Comparison of ENCODE assay signal across 25 mouse cellular contexts in the genomic region with DNA sequence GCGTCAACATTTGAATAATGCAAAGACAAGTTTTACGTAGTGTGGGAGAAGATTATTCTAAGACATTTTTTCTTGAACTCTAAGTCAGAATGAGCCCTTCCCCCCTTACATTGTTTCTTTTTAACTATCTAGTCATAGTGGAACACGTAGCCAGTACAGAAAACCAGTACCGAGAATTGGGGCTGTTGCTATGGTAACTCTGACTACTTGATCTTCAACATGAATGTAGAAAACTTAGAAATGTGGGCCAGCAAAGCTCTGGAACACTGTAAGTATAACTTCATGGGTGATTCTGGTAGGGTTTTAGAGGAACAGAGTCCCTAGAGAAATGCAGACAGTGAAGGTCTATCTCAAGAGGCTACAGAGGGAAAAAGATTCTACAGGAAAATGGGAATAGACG.
DNase-seq lines count a peak whose midpoint lies in the region; ATAC-seq and TF ChIP-seq lines count a peak whose summit lies in the region.
"Had no signal": no experiment of that assay in that cellular context is flagged by ENCODE, and none has a peak within 500 bp of the region (broad histone marks: within the 10 kb centered on the region; RNA-seq: fewer than 3 reads in every experiment).

No protein-coding gene starts in this region.

- H3K4me3 ChIP-seq in forebrain, postnatal 0 days (ENCODE audit: low read depth, low read length), result no peak overlapping the region
- no peak overlapping the region for H3K4me3 ChIP-seq in forebrain, embryonic 16.5 days (replicated peaks; ENCODE audit: low read length)
- no peak overlapping the region for H3K4me3 ChIP-seq in liver, embryonic 11.5 days (ENCODE audit: low read depth, low read length)
- H3K4me3 ChIP-seq: embryonic facial prominence, embryonic 13.5 days; forebrain, embryonic 10.5 days; heart, adult 2 months; heart, embryonic 12.5 days; hindbrain, embryonic 15.5 days; intestine, embryonic 15.5 days; lung, embryonic 15.5 days; midbrain, embryonic 10.5 days; stomach, embryonic 15.5 days had no signal

- WGBS in forebrain, postnatal 0 days, result 56% methylated on average over 5 of the region's 5 CpGs
- WGBS in forebrain, embryonic 16.5 days, result 77% methylated on average over 5 of the region's 5 CpGs
- 87% methylated on average over 5 of the region's 5 CpGs for WGBS in liver, embryonic 11.5 days

- intact Hi-C loops in left cerebral cortex, postnatal 14 days (cut with DNase I), result no loop called here
- intact Hi-C loops in left cerebral cortex, postnatal 36 days (cut with DNase I), result no loop called here

- H3K9ac ChIP-seq in forebrain, postnatal 0 days, result no peak overlapping the region
- H3K9ac ChIP-seq in forebrain, embryonic 16.5 days (replicated peaks; ENCODE audit: low read depth, low read length), result no peak overlapping the region
- H3K9ac ChIP-seq in liver, embryonic 11.5 days (ENCODE audit: low read depth, low read length), result no peak overlapping the region
- H3K9ac ChIP-seq: embryonic facial prominence, embryonic 13.5 days; heart, embryonic 12.5 days; hindbrain, embryonic 15.5 days; intestine, embryonic 15.5 days; lung, embryonic 15.5 days; stomach, embryonic 15.5 days had no signal

- no peaks in the 10 kb centered on the region for H3K27me3 ChIP-seq in forebrain, postnatal 0 days (ENCODE audit: insufficient read depth, low read length)
- H3K27me3 ChIP-seq in forebrain, embryonic 16.5 days (replicated peaks; ENCODE audit: control insufficient read depth, insufficient read depth, low read length), result no peaks in the 10 kb centered on the region
- no peaks in the 10 kb centered on the region for H3K27me3 ChIP-seq in liver, embryonic 11.5 days (replicated peaks; ENCODE audit: control insufficient read depth, insufficient read depth, low read length)
- H3K27me3 ChIP-seq: embryonic facial prominence, embryonic 13.5 days; heart, embryonic 12.5 days; hindbrain, embryonic 15.5 days; intestine, embryonic 15.5 days; lung, embryonic 15.5 days; stomach, embryonic 15.5 days had no signal

- peak; percentile 35 for DNase-seq in forebrain, postnatal 0 days
- peak; percentile 30 to 44 for DNase-seq in left cerebral cortex, postnatal 14 days (ENCODE audit: low spot score in 2 of 2)
- no peak for DNase-seq in left cerebral cortex, postnatal 36 days (ENCODE audit: low spot score in 2 of 2)
- peak; percentile 8 for DNase-seq in R1 (ENCODE audit: low read depth, low spot score)
- DNase-seq in induced T-regulatory cell, adult 2 months (ENCODE audit: low read depth), result peak; percentile 1
- no peak for DNase-seq in liver, embryonic 11.5 days (ENCODE audit: low spot score)
- DNase-seq: adrenal gland, postnatal 10 days; cerebellum, adult 18-20 months; cerebellum, postnatal 10 days; heart, adult 2 months; kidney, adult 2 months; kidney, postnatal 4 days; right cerebral cortex, postnatal 14 days; thymus, postnatal 14 days had no signal

- no peak overlapping the region for H3K27ac ChIP-seq in forebrain, postnatal 0 days (ENCODE audit: low read depth, low read length)
- no peak overlapping the region for H3K27ac ChIP-seq in forebrain, embryonic 16.5 days (ENCODE audit: low read length)
- H3K27ac ChIP-seq in liver, embryonic 11.5 days (ENCODE audit: low read depth, low read length), result no peak overlapping the region
- H3K27ac ChIP-seq: embryonic facial prominence, embryonic 13.5 days; forebrain, embryonic 10.5 days; heart, adult 2 months; hindbrain, embryonic 15.5 days; intestine, embryonic 15.5 days; kidney, postnatal 0 days; lung, embryonic 15.5 days; midbrain, embryonic 10.5 days; stomach, embryonic 15.5 days had no signal

- ATAC-seq in forebrain, postnatal 0 days, result peak; percentile 40; the same call in 1 of the 2 replicates
- no peak for ATAC-seq in forebrain, embryonic 16.5 days
- no peak for ATAC-seq in liver, embryonic 11.5 days (replicated peaks; ENCODE audit: low FRiP score)
- ATAC-seq: intestine, embryonic 15.5 days had no signal

- TF ChIP-seq CTCF in forebrain, postnatal 0 days (IDR thresholded peaks at IDR 0.05; ENCODE audit: low read depth), result no peak

- no peak overlapping the region for H3K4me2 ChIP-seq in forebrain, postnatal 0 days (ENCODE audit: low read depth)
- H3K4me2 ChIP-seq in forebrain, embryonic 16.5 days (ENCODE audit: low read length), result no peak overlapping the region
- no peak overlapping the region for H3K4me2 ChIP-seq in liver, embryonic 11.5 days
- H3K4me2 ChIP-seq: embryonic facial prominence, embryonic 13.5 days; heart, embryonic 12.5 days; hindbrain, embryonic 15.5 days; intestine, embryonic 15.5 days; lung, embryonic 15.5 days; stomach, embryonic 15.5 days had no signal

- H3K9me3 ChIP-seq in forebrain, postnatal 0 days (ENCODE audit: low read length), result no peaks in the 10 kb centered on the region
- H3K9me3 ChIP-seq in forebrain, embryonic 16.5 days (ENCODE audit: control insufficient read depth, low read length), result no peaks in the 10 kb centered on the region
- no peaks in the 10 kb centered on the region for H3K9me3 ChIP-seq in liver, embryonic 11.5 days (ENCODE audit: control insufficient read depth, low read length)
- H3K9me3 ChIP-seq: embryonic facial prominence, embryonic 13.5 days; forebrain, embryonic 10.5 days; heart, embryonic 12.5 days; hindbrain, embryonic 15.5 days; intestine, embryonic 15.5 days; lung, embryonic 15.5 days; midbrain, embryonic 10.5 days; stomach, embryonic 15.5 days had no signal

- H3K4me1 ChIP-seq in forebrain, postnatal 0 days (ENCODE audit: insufficient read depth), result no peaks in the 10 kb centered on the region
- no peaks in the 10 kb centered on the region for H3K4me1 ChIP-seq in forebrain, embryonic 16.5 days (replicated peaks; ENCODE audit: control insufficient read depth, insufficient read depth, low read length)
- no peaks in the 10 kb centered on the region for H3K4me1 ChIP-seq in liver, embryonic 11.5 days (replicated peaks; ENCODE audit: control insufficient read depth, insufficient read depth, low read length)
- H3K4me1 ChIP-seq: embryonic facial prominence, embryonic 13.5 days; heart, embryonic 12.5 days; hindbrain, embryonic 15.5 days; intestine, embryonic 15.5 days; lung, embryonic 15.5 days; stomach, embryonic 15.5 days had no signal

- no peaks in the 10 kb centered on the region for H3K36me3 ChIP-seq in forebrain, postnatal 0 days (ENCODE audit: insufficient read depth)
- no peaks in the 10 kb centered on the region for H3K36me3 ChIP-seq in forebrain, embryonic 16.5 days (ENCODE audit: control insufficient read depth, insufficient read depth)
- H3K36me3 ChIP-seq in liver, embryonic 11.5 days (ENCODE audit: control insufficient read depth, insufficient read depth, low read length), result no peaks in the 10 kb centered on the region
- H3K36me3 ChIP-seq: embryonic facial prominence, embryonic 13.5 days; forebrain, embryonic 10.5 days; G1E; heart, embryonic 12.5 days; hindbrain, embryonic 15.5 days; intestine, embryonic 15.5 days; lung, embryonic 15.5 days; midbrain, embryonic 10.5 days; stomach, embryonic 15.5 days had no signal

Comparison
In these comparisons a context has a peak if more than half of its experiments do, and no peak if none do; other contexts are left out.
1. DNase-seq: peak in forebrain, postnatal 0 days (single experiment), left cerebral cortex, postnatal 14 days (2 of 2), R1 (single experiment) and induced T-regulatory cell, adult 2 months (single experiment); none in left cerebral cortex, postnatal 36 days (0 of 2) and liver, embryonic 11.5 days (single experiment).